Mouse (Mus musculus) T-cell, adult 66 days (primary cell): ENCODE data around the gene Serpinb8. TPM values are rescaled to one million over a fixed set of nuclear protein-coding genes. Genes with fewer than 3 reads are reported as not detected.

Experiments
- total RNA-seq, 2 experiments: library from RNA; stranded (reverse); gene quantifications; 3 replicates in 1 of 2; 4 replicates in 1 of 2; pipeline ENCODE4 v1.2.4; 2023

The Serpinb8 gene
- total RNA-seq = not detected

GRCm38 (mm10) chr1:107589691-107590470, at the start of gene Serpinb8:
Serpinb8 (plus strand) TSS chr1:107590006.

Other genes starting within 250 kb of the Serpinb8 start
- not detected for gene Serpinb11, start 228.8 kb upstream of the Serpinb8 start, total RNA-seq
- not detected for gene Serpinb7, start 190.4 kb upstream of the Serpinb8 start, total RNA-seq
- gene Serpinb2, start 78.6 kb upstream of the Serpinb8 start, total RNA-seq = not detected